Mouse (Mus musculus) lung, embryonic 16.5 days (tissue): ENCODE results near the gene Egfl6. TPM values are rescaled to one million over a fixed set of nuclear protein-coding genes. Genes with fewer than 3 reads are reported as not detected.

Experiments used
- ATAC-seq: fragments of 200-750 bp; cut with Nextera tagmentation; 2 replicates; pipeline ENCODE4 v1.8.0; 2017; ENCODE audit warnings: low read depth, mild to moderate bottlenecking, moderate library complexity
- H3K27ac ChIP-seq: fragments of 300-500 bp; sonication (generic); 2 replicates; pipeline ENCODE4 v1.5.1; 2014; ENCODE audit warnings: mild to moderate bottlenecking, control low read depth, low read length
- H3K27me3 ChIP-seq: fragments of 300-500 bp; sonication (generic); 2 replicates; pipeline ENCODE4 v1.6.1; 2014; ENCODE audit warnings: low read depth, low read length, mixed read lengths; ENCODE audit not compliant: control insufficient read depth, insufficient read depth
- H3K36me3 ChIP-seq: fragments of 300-500 bp; sonication (generic); 2 replicates; pipeline ENCODE4 v1.6.1; 2014; ENCODE audit warnings: low read length; ENCODE audit not compliant: control insufficient read depth, insufficient read depth
- H3K4me1 ChIP-seq: fragments of 300-500 bp; sonication (generic); replicated peaks from 2 replicates; pipeline ENCODE4 v1.6.1; 2014; ENCODE audit warnings: low read length, mixed read lengths; ENCODE audit not compliant: control insufficient read depth, insufficient read depth
- H3K4me2 ChIP-seq: fragments of 300-500 bp; sonication (generic); 2 replicates; pipeline ENCODE4 v1.6.1; 2014; ENCODE audit warnings: low read depth, low read length, control low read depth
- H3K4me3 ChIP-seq: fragments of 300-500 bp; sonication (generic); 2 replicates; pipeline ENCODE4 v1.5.1; 2014; ENCODE audit warnings: mild to moderate bottlenecking, low read length, control low read depth
- H3K9ac ChIP-seq: fragments of 300-500 bp; sonication (generic); 2 replicates; pipeline ENCODE4 v1.6.1; 2014; ENCODE audit warnings: low read length, control low read depth
- H3K9me3 ChIP-seq: fragments of 300-500 bp; sonication (generic); 2 replicates; pipeline ENCODE4 v1.6.1; 2016; ENCODE audit warnings: low read length; ENCODE audit not compliant: control insufficient read depth
- WGBS: fragments of 180-500 bp; shearing (Covaris S2); extraction: QIAGEN DNeasy Blood & Tissue Kit; methylation state at CpG from one replicate; pipeline ENCODE4 v1.1.7; 2014; 5-methylcytosine and 5-hydroxymethylcytosine counted together
- polyA plus RNA-seq: library from polyadenylated mRNA; unstranded; fragments of >200 nt; fragmentation: Nextera tagmentation; extraction: Ambion mirVana; gene quantifications from 2 replicates; pipeline ENCODE4 v1.2.1, GENCODE M21; 2015

Gene Egfl6
- polyA plus RNA-seq, 1 experiment from 2014 or later: 98.2 TPM

DNA sequence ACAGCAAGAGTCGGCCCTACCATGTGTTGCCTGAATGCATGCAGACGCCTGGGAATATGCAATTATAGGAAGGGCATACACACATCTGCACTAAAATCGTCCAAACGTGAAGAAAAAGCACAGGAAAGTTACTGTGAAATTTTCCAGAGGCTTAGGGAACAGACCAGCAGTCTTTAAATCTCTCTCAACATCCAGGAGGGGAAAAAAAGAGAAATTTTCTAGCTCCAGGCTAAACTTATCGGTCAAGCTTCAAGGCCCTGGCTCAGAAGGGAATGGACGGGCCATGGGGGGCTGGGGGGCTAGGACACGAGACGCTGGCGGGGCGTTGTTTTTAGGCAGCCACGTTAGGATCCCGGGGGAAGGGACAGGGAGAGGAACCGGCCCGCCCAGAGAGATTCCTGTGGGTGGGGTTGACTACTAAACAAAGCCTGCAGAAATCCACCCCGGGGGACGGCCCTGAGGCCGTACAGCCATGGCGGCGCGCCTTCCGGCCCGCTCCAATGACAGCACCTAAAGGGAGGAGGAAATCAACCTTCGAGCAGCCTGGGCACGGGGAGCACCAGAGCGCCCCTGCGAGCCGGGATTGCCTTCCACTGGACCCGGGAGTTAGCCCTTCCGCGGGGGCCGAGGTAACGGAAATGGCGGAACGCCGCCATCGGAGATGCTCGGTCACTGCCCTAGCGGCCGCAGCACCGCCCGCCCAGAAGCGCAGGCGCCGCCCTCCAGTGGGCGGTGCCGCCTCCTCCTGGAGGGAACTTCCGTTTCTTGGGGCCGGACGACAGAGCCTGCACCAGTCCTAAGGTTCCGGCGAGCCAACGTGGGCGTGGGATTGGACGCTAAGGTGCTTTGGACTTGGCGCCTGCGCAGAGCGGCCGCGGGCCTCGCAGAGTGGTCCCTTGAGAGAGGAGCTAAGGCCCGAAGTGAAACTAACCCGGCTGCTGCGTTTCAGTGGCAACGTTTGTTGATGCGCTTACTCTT is 75.5 kb downstream of the Egfl6 start:
- peak overlapping the region; percentile 78 for H3K9ac ChIP-seq
- H3K4me2 ChIP-seq: peak overlapping the region; percentile 55
- 10% methylated on average over 63 of the region's 65 CpGs for WGBS
- H3K4me3 ChIP-seq: peak overlapping the region; percentile 58
- peak overlapping the region; percentile 99 for H3K27ac ChIP-seq
- no peaks in the 10 kb centered on the region for H3K36me3 ChIP-seq
- ATAC-seq: peak; percentile 98
- H3K4me1 ChIP-seq: no peaks in the 10 kb centered on the region
- no peaks in the 10 kb centered on the region for H3K9me3 ChIP-seq
- no peaks in the 10 kb centered on the region for H3K27me3 ChIP-seq

DNA sequence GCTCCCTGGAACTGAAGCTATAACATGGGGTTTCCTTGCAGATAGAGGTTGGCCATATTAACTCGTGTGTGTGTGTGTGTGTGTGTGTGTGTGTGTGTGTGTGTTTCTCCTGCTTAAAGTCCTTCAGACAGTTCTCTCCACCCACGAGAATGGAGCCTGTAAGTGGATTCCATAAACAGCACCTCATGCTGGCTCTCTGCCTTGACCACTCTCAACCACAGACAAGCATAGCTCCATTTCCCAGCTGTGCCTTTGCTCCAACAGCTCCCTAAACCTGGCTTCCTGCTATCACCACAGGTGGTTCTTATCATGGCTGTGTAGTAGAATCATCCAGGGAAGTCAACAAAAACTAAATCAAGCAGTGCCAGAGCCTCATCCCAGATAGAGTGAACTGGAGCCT is 81.1 kb downstream of the Egfl6 start:
- Histone ChIP-seq H3K36me3 (no peaks in the 10 kb centered on the region), H3K4me2 (no peak overlapping the region), H3K4me1 (no peaks in the 10 kb centered on the region), H3K27ac (no peak overlapping the region), H3K27me3 (no peaks in the 10 kb centered on the region; the same call in 1 of the 2 replicates), H3K9ac (no peak overlapping the region), H3K9me3 (no peaks in the 10 kb centered on the region), H3K4me3 (no peak overlapping the region)
- no peak for ATAC-seq
- WGBS: 34% methylated on average over 2 of the region's 2 CpGs

DNA sequence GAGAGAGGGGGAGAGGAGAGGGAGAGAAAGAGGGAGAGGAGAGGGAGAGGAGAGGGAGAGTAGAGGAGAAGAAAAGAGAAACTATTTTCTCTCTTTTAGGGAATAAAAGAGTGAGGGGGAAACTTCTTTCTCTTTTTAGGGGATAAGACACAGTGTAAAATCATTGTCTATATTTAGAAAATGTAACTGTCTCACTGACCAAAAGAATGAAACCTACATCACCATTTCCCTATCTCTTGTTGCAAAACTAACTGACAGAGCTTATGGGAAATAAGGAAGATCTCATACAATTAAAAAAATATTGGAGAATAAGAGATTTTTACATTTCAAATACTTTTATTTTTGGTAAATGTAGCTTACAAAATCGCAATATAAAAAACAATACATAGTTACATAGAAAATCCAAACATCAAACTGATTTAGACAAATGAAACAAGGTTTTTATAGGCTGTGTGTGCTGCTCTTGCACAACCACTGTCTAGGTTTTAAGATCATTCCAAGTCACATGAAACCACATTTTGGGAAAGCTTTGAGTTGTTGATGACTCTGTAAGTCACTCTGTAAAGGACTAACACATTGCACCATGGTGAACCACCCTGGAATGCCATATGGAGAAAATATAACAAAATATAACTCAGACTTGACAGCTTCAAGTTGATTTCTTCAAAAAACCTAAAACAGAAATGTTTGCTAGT is 85.9 kb downstream of the Egfl6 start:
- H3K36me3 ChIP-seq: no peaks in the 10 kb centered on the region
- no peak overlapping the region for H3K4me2 ChIP-seq
- H3K9ac ChIP-seq: no peak overlapping the region
- no peaks in the 10 kb centered on the region; the same call in 1 of the 2 replicates for H3K27me3 ChIP-seq
- H3K4me1 ChIP-seq: no peaks in the 10 kb centered on the region
- H3K4me3 ChIP-seq: no peak overlapping the region
- ATAC-seq: no peak
- no peaks in the 10 kb centered on the region for H3K9me3 ChIP-seq
- no peak overlapping the region for H3K27ac ChIP-seq
- WGBS: 66% methylated on average over 1 of the region's 1 CpGs

DNA sequence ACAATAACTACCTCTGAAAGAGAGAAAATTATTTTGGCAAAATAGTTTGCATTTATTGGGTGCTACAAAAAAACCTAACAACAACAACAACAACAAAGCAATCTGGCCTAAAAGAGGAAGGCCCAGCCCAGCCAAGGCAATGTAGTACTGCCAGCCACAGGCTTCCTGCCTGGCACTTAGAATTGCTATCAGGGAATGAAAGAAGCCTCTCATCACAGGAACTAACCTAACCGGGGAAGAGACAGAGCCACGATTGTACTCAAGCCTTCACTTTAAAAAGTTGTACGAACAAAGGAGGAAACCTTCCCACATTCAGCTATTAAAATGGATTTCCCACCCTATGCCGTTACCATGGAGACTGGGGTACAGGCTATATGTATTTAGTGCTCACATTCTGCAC is 87.7 kb downstream of the Egfl6 start:
- Histone ChIP-seq H3K4me3 (no peak overlapping the region), H3K4me1 (no peaks in the 10 kb centered on the region), H3K27me3 (no peaks in the 10 kb centered on the region; the same call in 1 of the 2 replicates), H3K36me3 (no peaks in the 10 kb centered on the region), H3K4me2 (no peak overlapping the region), H3K9me3 (no peaks in the 10 kb centered on the region), H3K27ac (no peak overlapping the region), H3K9ac (no peak overlapping the region)
- 67% methylated on average over 4 of the region's 4 CpGs for WGBS
- no peak for ATAC-seq

DNA sequence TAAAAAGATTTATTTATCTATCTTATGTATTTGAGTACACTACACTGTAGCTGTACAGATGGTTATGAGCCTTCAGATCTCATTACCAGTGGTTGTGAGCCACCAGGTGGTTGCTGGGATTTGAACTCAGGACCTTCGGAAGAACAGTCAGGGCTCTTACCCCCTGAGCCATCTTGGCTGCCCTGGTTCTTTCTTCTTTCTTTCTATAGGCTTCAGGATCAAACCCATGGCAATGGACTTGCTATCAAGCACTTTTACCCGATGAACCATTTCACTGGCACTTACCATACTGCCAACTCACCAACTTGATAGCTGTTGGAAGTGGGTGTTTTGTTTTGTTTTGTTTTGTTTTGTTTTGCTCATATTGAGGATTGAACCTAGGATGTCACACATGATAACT is 90.5 kb downstream of the Egfl6 start:
- Histone ChIP-seq H3K36me3 (no peaks in the 10 kb centered on the region), H3K27ac (no peak overlapping the region), H3K9me3 (no peaks in the 10 kb centered on the region), H3K4me3 (no peak overlapping the region), H3K4me1 (no peaks in the 10 kb centered on the region), H3K27me3 (no peaks in the 10 kb centered on the region), H3K9ac (no peak overlapping the region), H3K4me2 (no peak overlapping the region)
- WGBS: 98% methylated on average over 2 of the region's 2 CpGs
- no peak for ATAC-seq

DNA sequence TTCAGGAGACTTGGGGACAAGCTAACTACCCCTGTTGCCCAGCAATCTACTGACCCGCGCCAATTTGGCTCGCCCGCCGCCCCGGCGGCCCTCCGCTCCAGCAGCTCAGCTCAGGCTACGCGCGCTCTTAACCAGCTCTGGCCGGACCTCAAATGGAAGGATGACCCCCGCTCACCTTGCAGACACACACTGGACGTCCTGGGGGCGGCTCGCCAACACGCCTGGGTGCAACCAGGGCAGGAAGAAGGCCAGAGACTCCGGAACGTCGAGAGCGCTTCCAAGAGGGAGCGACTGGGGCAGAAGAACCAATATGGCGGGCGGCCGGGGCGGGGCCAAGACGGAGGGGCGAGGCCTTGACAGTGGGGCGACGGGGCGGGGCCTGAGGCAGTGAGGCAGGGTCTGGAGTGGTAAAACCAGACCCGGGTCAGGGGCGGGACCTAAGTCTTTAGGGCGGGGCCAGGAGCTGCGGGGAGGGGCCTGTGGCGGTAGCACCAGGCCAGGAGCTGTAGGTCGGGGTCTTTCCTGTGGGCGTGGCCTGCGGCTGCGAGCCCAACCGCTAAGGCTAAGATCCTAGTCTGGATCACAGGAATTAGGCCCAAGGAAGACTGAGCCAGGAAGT is 106.0 kb downstream of the Egfl6 start, which contains the start of gene Rab9:
Gene Rab9, minus strand, starts transcription at position 503 of the 619 bp plus-strand sequence.
- no peaks in the 10 kb centered on the region; the same call in 1 of the 2 replicates for H3K36me3 ChIP-seq
- peak within 1 kb of the TSS; percentile 81 for H3K27ac ChIP-seq
- peak within 1 kb of the TSS; percentile 65 for H3K4me2 ChIP-seq
- H3K4me1 ChIP-seq: no peaks in the 10 kb centered on the region
- peak within 1 kb of the TSS; percentile 68 for H3K4me3 ChIP-seq
- peak; percentile 99 for ATAC-seq
- no peaks in the 10 kb centered on the region; the same call in 1 of the 2 replicates for H3K9me3 ChIP-seq
- 18% methylated on average over 41 of the region's 41 CpGs for WGBS
- H3K9ac ChIP-seq: peak within 1 kb of the TSS; percentile 85
- no peaks in the 10 kb centered on the region for H3K27me3 ChIP-seq

DNA sequence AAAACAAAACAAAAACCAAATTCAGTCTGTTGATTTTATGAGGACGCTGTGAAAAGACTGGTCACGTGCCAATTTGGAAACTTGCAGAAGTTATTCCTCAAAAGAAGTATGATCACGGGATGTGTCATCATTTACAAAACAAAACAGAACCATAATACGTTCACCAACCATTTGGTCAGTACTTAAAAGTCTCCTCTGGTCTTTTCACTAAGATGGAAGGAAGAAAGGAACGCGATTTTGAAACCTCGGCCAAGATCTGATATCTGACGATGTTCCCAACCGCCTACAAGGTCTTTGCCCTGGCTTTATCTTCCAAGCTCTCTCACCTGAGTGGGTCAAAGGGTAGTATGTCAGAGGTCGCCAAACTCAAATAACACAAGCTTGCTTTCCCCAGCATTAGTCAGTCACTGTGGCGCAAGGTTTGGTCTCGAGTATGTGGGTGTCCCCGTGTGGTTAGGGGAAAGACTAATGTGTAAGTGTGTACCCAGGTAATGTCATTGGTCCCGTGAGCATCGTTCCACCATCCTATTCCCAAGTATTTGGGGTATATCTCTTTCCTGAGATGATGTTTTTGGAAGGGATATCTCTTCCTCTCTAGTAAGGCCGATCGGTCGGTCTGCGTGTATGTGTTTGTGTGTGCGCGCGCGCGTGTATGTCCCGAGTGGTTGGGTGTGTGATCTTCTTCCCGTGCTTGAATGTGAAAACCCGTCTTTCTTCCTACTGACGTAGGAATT is 106.7 kb downstream of the Egfl6 start:
- Histone ChIP-seq H3K27me3 (no peaks in the 10 kb centered on the region), H3K4me3 (peak overlapping the region; percentile 68)
- ATAC-seq: peak; percentile 5

DNA sequence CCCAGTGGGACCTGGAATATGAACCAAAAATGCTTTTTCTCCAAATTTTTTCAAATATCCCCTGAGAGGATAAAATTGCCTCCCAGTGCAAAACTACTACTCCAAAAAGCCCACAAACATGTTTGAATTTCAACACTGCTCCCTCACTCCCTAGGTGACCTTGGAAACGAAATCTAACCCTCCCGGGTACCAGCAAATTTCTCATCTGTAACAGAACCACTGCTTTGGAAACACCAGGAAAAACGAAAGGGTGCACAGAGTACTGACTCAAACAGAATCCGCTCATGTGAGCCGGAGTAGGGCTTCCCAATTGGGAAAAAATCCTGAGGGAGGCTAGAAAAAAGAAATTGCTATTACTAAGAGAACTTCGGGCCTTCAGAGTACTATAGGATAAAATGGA is 108.1 kb downstream of the Egfl6 start:
- H3K4me3 ChIP-seq: peak overlapping the region; percentile 68
- H3K9ac ChIP-seq: 0 out of 2 replicates have a peak overlapping the region, but pooled peaks have one; percentile 20
- no peaks in the 10 kb centered on the region; the same call in 1 of the 2 replicates for H3K9me3 ChIP-seq
- H3K27ac ChIP-seq: no peak overlapping the region
- H3K27me3 ChIP-seq: no peaks in the 10 kb centered on the region
- 52% methylated on average over 6 of the region's 6 CpGs for WGBS
- no peaks in the 10 kb centered on the region for H3K4me1 ChIP-seq
- no peaks in the 10 kb centered on the region; the same call in 1 of the 2 replicates for H3K36me3 ChIP-seq
- H3K4me2 ChIP-seq: peak overlapping the region; percentile 65
- ATAC-seq: no peak

More for the DNA sequence above, 106.7 kb downstream of the Egfl6 start:
- Histone ChIP-seq H3K4me2 (peak overlapping the region; percentile 65), H3K9me3 (no peaks in the 10 kb centered on the region; the same call in 1 of the 2 replicates), H3K36me3 (no peaks in the 10 kb centered on the region; the same call in 1 of the 2 replicates), H3K9ac (peak overlapping the region; percentile 85), H3K4me1 (no peaks in the 10 kb centered on the region), H3K27ac (peak overlapping the region; percentile 81)
- WGBS: 16% methylated on average over 28 of the region's 28 CpGs
